Mouse (Mus musculus): ENCODE data around the gene Alg12.
"Not testable (repeated sequence)": the region's sequence is repeated elsewhere in the genome, so short reads cannot be mapped to it uniquely, and the experiment has no call there.

The Alg12 gene

DNA sequence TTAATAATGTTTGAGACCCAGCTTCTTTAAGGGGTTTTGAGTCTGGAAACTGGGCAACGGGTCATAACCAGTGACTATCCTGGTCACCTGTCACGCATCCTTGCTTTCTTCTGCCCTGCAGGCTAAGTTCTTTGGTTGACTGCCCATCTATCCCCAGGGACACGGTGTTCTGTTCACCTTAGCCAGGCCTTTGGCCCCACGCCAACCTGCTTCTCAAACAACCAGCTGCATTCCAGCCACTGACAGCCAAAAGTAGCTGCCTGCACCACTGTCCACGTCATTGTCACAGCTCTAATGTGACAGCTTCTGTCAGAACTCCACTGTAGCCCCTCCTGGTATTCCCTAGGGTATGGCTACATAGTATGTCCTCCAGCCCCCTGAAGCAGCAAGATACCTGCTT, 12.4 kb upstream of the Alg12 start:
- no peak for DNase-seq (ENCODE audit: low spot score in 2 of 2)

DNA sequence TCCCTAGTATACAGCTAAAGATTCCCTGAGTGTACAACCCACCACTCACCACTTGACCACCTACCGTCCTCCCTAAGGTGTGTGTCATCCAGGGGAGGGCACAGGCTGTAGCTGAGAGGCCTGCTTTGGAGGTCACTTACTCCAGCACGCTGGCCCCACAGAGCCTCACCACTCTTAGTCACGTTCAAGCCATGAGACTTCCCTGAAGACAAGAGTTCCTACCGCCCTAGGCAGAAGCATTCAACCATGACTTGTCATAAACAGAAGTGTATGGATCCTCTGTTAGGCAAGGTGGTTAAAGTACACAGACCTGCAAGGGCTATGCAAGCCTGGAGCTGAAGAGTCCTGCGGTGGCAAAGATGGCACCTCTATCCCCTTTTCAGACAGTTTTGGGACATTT, 11.6 kb upstream of the Alg12 start:
- DNase-seq (ENCODE audit: low spot score in 2 of 2), result no peak

DNA sequence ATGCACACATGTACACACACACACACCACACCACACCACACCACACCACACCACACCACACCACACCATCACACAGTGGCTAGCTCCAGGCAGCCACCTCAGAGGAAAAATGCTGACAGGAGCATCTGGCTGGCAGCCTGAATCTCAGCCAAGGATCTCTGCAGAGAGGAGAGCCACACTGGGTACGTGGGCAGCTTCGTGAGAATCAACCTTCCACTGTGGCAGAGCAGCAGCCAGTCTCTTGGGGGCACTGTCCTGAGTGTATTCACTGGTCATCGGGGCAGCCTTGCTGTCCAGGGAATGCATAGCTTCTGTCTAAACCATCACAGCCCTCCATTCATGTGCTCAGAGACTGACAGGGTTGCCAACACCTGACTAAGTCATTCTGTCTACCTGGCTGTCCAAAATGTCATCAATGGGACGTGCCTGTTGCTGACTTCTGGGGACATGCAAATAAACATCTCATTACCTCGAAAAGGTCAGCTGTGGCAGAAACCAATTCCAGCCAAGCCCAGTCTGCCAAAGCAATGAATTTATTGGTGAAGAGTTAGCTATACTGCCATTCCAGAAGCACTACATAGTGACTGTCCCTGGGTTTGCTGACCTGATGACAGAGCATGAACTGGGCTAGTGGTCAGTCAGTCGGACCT, 10.8 kb upstream of the Alg12 start:
- DNase-seq (ENCODE audit: low spot score in 2 of 2), result no peak

DNA sequence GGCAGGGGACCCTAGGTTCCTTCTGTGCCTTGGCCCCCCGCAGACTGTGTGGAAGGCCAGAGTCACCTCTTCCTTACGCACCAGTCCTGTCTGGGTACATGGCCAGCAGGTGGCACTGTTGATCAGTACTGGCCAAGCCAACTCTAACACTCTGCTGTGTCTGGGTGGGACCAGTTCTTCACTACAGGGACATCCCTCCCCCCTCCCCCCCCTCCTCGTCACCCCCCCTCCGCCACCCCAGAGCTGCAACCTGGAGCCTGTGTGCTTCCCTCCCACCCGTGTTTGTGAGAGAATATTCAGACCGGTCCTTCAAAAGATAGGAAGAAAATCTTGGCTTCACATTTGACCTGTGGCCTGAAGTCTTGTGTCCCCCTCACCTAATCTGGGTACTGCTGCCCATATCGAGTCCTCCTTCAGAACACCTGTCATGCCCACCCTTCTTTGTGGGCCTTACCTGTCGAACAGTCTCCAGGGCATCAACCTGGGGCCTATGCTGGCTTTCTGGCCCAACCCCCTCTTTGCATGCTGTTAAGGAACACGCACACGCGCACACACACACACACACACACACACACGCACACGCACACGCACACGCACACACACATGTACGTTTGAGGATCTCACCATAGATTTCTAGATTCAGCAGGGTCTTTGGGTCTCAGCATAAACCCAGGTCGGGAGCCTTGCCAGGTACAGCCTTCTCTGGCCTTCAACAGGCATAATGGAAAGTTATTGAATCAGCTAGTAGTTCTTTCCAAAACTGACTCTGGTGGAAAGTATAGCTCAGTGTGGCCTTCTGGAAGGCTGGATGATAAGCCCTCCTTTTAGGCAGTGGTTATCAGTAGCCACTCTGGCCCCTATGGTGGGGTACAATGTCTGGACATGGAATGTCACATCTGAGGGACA, 9.9 kb upstream of the Alg12 start:
- peak; percentile 82 to 94 for DNase-seq (ENCODE audit: low spot score in 2 of 2)

DNA sequence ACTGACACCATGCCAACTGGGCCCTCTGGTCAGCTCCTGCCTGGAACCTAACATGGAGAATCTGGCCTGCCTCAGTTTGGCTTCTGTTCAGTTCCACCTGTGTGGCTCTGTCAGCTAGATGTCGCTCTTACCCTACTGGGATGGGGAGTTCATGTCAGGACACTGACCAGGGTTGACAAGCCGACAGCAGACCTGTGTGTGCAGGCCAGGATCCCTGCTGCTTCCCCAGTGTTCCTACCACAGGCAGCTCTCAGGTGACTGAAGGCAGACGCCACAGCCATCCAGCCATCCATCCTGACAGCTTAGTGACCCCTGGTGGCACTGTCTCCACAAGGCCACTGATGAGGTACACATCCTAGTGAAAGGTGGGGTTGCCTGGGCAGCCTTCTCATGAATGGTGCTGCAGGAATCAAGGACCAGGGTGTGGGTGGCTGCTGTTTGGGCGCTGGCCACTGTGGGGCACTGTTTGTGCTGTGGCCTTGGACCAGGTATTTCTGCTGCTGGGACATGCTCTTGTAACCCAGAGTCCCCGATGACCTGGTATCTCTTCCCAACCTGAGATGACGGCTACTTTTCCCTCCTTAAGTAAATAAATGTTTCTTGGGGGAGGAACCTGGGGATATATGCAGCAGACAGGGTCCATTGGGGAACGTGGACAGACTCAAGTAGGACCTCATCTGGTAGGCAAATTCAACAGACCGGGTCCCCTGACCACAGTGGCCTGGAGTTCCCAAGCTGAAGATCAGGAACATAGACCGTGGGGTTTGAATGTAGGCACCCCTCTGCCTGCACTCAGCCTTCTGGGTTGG, 9.1 kb upstream of the Alg12 start:
- peak; percentile 64 to 82 for DNase-seq (ENCODE audit: low spot score in 2 of 2)

DNA sequence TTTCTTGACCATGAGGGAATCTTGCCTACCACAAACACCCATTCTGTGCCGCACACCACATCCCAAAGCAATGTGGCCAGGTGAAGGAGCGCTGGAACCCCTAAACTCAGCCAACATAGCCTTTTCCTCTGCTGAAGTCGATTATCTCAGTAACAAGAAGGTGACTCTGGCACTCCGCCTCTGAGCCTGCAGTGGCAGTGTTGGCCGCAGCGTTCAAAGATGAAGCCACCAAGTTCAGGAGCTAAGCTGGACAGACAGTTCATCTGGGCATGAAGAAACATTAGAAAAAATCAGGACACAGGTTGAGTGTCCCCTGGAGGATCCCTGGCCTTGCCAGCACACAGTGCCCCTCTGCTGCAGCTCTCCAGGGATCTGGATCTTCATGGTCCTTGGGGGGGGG, 8.3 kb upstream of the Alg12 start:
- no peak for DNase-seq (ENCODE audit: low spot score in 2 of 2)

DNA sequence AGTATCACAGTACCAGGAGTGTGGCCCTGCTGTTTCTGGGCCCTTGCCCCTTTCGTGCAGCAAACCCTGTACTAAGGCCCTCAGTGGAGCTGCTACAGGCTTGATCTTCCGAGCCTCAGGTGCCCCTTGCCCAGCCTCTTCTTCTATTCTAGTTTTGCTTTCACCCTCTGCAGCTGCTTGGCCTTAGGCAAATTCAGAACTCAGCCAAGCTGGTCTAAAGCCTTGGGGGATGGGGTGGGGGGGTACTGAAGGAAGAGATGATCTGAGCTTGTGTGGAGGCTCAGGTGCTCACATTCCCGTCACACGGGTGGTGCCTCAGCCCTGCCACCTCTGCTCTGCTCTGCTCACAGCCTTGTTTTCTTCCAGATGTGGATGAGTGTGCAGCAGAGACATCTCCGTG, 4.3 kb upstream of the Alg12 start:
- no peak for DNase-seq (ENCODE audit: low spot score in 2 of 2)

DNA sequence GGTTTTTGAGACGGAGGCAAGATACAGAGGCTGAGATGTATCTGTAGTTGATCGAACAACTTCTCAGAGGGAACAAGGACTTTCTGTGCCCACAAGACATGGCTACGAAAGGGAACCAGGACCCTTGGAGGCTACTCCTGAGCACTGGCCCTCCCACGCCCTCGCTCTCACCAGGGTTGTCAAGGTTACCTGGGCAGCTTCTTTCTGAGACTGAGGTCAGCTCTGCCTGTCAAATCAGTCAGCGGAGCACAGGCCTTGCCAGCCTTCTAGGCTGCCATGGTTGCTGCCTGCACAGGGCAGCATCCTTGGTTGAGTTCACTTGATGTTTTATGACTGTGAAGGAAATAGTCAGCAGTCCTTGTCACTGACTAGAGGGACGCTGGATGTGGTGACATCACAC, 3.4 kb upstream of the Alg12 start:
- DNase-seq (ENCODE audit: low spot score in 2 of 2), result no peak

DNA sequence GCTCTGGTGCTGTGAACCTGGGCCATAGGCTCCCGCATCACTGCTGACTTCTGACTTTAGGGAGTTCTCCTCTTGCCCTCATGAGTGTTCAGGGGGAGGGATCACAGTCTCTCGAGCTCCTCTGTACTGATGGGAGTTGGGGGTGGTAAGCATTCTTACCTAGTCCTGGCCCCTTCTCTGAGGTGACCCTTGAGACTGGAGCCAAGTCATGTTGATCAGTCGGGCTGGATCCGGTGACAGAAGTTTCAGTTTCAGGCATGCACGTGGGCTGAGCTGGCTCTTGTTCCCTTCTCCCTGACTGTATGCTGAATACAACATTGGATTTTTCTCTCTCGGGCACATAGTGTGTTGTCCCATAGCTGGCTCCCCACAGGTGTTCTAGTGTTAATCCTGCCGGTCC, 2.3 kb upstream of the Alg12 start:
- no peak for DNase-seq (ENCODE audit: low spot score in 2 of 2)

DNA sequence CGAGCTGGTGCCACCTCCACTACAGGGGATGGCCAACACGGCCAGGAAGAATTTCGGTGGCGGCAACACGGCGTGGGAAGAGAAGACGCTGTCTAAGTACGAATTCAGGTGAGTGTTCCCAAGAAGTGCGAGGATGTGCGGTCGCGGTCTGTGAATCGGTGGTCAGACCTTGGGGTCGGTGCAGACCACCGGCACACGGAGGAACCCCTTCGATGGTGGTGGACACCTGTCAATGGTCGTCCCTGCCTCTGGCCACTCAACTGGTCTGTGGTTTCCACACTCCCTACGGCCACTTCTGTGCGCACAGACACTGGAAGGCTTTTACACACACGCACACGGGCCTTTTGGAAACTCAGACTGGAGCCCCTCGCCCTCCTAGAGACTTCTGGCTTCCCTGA, 787 bp upstream of the Alg12 start:
- DNase-seq (ENCODE audit: low spot score in 2 of 2), result no peak

DNA sequence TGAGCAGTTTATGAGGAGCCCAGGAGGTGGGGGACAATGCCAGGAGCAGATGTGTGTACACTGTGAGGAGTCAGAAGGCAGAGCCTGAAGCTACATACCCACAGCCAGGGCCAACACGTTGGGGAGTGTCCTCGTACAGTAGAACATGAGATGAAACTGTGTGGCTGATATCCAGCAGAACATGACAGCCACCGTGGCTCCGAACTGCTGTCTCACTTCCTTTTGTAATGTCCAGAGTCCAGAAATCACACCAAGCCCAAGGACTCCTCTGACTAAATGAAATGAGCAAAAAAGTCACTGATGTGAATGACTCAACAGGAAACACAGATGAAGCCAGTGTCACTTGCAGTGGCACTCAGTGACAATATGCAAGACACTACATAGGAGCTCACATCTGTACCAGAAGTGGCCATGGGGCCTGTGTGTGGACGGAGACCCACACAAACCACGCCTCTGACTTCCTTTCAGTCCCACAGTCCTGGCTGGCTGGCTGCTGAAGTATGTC, 3.9 kb downstream of the Alg12 start:
- DNase-seq (ENCODE audit: low spot score in 2 of 2), result no peak

DNA sequence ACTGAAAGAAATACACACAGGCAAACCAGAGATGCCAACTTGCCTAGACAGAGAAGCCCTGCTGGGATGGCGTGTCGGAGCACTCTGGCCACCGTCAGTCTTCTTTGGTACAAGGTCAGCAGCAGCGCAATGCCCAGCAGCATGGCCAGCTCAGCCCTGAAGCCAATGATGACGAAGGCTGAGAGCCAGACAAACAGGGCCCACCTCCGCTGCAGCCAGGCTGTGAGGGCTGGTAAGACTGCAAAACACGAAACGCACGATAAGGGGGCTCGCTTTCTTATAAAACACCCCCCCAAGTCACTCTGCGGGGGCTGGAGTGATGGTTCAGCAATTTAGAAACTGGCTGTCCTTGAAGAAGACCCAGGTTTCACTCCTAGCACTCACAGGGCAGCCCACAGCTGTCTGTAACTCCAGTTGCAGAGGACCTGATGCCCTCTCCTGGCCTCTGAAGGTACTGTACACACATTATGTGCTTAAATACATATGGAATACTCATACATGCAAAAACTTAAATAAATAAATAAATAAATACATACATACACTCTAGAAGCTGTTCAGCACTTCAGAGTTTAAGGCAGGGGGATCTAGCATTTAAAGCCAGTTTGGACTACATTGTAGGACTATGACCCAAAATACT, 4.6 kb downstream of the Alg12 start:
- no peak for DNase-seq (ENCODE audit: low spot score in 2 of 2)

DNA sequence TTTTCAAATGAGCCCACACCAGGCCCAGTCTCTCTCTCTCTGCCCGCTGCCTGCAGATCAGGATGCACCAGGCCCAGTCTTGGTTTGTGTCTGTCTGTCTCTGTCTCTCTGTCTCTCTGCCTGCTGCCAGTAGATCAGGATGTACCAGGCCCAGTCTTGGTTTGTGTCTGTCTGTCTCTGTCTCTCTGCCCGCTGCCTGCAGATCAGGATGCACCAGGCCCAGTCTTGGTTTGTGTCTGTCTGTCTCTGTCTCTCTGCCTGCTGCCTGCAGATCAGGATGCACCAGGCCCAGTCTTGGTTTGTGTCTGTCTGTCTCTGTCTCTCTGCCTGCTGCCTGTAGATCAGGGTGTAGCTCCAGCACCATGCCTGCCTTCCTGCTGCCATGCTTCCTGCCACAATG, 5.2 kb downstream of the Alg12 start:
- DNase-seq (ENCODE audit: low spot score in 2 of 2), result not testable (repeated sequence)

DNA sequence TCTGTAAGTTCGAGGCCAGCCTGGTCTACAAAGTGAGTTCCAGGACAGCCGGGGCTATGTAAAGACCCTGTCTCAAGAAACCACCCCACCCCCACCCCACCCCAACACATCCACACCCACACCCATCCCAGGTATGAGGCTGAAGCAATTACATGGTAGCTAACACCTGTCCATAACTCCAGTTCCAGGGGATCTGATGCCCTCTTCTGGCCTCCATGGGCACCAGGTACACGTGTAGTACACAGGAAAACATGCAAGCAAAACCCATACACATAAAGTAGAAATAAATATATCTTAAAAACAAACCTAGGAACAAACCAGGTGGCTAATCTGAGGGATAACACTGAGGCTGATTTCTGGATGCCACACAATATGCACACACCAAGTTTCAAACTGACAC, 5.9 kb downstream of the Alg12 start:
- DNase-seq (ENCODE audit: low spot score in 2 of 2), result no peak

DNA sequence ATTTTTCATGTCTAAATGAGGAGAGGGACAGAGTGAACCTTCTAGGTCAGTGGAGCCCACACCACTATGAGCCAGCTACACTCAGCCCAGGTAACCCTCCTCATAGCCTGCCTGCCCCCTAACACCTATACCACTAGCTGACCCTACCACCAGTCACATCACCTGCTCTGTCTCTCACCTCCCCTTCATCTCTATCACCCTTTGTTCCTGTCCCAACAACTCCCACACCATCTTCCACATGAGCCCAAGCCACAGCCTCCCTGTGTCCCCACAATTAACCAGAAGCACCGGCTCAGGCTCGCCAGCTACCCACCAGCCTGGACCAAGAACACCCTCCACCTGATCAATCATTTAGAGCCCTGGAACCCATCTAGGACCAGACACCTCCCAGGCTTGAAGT, 8.7 kb downstream of the Alg12 start:
- DNase-seq (ENCODE audit: low spot score in 2 of 2), result no peak

DNA sequence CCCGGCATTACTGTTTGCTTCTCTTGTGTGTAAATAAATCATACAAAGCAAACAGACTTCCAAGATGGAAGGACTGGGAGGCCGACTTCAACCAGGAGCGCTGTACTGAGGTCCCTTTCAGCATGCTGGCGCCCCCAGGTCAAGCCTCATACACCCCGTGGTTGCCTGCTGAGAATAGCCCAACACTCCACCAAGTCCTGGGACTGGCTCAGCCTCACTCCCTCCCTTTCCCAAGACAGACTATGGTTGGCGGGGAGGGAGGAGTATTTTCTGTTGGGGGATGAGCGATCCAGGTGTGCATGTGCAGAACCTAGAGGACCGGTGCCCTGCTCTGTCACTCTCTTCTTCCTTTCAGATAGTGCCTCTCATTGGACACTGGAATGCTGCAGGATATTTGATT, 11.0 kb downstream of the Alg12 start:
- DNase-seq (ENCODE audit: low spot score in 2 of 2), result peak in 1 of 2 experiments; percentile 53

DNA sequence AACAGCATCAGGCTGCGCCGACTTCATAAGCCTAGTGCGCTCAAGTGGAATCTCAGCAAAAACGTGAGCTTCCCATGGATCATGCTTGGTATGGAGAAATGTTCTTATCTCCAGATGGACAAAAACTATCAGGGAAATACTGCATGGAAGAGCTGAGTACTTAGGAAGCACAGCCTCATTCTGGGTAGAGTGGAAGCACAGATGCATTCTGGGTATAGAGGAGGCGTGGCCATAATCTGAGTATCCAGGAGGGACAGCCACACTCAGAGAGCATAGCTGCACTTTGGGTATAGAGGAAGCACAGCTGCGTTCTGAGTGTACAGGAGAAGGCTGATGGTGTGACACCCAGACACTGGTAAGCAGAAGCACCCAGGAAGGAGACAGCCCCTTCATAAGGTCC, 16.8 kb downstream of the Alg12 start:
- DNase-seq (ENCODE audit: low spot score in 2 of 2), result no peak

DNA sequence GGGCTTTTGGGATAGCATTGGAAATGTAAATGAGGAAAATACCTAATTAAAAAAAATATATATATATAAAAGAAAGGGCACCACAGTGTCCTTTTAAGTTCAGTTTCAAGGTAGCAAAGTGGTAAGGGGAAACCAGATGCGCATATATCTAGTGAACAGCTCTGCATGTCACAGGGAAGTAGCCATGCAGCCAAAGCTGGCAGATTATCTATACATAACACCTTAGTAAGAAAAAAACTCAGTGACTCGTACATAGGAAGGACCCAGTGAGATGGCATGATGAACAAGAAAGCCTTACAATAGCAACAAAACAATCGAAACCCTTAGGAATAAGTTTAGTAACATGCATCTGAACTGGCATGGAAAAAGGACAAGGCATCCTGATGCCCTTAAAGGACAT, 17.2 kb downstream of the Alg12 start:
- no peak for DNase-seq (ENCODE audit: low spot score in 2 of 2)

DNA sequence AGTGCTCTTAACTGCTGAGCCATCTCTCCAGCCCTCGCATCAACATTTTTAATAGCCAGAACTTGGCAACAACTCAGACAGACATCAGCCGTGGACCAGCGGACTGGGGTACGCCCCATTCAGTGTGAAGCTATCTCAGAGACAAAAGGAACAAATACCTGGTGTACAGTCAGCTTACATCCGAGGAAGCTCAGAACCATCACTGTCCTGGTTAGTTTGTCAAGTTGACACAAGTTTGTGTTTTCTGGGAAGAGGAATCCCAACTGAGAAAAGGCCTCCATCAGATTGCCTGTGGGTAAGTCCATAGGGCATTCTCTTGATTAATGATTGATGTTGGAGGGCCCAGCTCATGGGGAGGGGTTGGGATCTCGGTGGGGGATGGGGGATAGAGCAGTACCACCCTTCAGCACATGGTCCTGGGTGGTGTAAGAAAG, 18.2 kb downstream of the Alg12 start:
- DNase-seq (ENCODE audit: low spot score in 2 of 2), result no peak

DNA sequence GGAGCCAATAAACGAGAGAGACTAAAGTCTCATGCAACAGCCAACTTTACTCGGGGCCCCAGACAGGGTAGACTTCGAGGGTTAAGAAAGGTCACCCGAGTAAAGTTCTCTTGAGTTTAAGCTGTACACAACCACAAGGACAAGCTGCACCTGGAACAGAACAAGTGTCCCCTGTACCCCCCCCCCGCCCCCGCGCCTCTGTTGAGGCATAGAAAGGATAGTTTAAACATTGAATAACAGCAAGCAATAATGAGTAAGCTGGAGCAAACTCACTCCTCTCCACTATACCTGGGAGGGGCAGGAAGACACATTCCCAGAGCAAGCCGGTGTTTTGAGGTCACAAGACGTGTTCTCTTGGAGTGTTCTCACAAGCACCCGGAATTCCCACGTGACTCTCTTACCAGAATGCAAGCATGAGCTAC, 19.2 kb downstream of the Alg12 start:
- DNase-seq (ENCODE audit: low spot score in 2 of 2), result peak in 1 of 2 experiments; percentile 48

DNA sequence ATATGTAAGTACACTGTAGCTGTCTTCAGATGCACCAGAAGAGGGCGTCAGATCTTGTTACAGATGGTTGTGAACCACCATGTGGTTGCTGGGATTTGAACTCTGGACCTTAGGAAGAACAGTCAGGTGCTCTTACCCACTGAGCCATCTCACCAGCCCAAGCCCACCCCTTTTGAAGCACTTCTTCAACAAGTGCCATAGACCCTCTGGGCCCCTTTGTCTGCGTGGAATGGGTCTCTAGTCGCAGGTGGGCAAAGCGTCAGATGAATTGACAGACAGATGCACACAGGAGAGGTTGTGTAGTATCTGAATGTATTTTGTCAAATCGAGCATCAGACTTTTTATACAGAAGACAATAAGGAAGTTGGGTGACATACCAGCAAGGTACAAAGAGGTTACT, 24.4 kb downstream of the Alg12 start:
- DNase-seq (ENCODE audit: low spot score in 2 of 2), result not testable (repeated sequence)

Measured in spleen, postnatal 4 days (tissue).